Mouse (Mus musculus) stomach, postnatal 0 days (tissue): ENCODE measurements at regions not wholly inside any gene's neighbourhood (a gene's known extent, or its start where the extent isn't known, plus 50 kb on each side); places are given as distances from the start of the nearest gene placed in this dataset.

ENCODE experiments used
- CTCF ChIP-seq: IDR thresholded peaks from 2 replicates; pipeline ENCODE4 v1.5.1; 2016; ENCODE audit warnings: antibody characterized with exemption, low read depth, mild to moderate bottlenecking, moderate library complexity
- EP300 ChIP-seq: optimal IDR thresholded peaks from 2 replicates; pipeline ENCODE3; 2016; ENCODE audit warnings: antibody characterized with exemption

DNA sequence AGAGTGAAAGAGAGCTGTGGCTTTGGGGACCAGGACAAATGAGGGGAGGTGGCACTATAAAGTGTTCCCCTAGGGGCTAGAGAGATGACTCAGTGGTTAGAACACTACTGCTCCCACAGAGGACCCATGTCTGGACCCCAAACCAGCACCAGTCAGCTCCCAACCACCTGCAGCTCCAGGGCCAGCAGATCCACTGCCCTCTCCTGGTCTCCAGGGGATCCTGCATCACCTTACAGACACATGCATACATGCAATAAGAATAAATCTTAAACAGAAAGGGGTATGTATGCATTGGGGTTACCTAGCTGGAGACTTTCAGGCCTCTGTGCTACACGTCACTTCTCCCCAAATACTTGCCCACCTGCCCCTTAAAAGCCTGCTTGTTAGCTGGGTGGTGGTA, 93.8 kb upstream of the Zfp706 start:
- TF ChIP-seq CTCF: peak; percentile 65
- no peak for TF ChIP-seq EP300
